Mouse (Mus musculus) lung, embryonic 14.5 days (tissue): ENCODE measurements at regions not wholly inside any gene's neighbourhood (a gene's known extent, or its start where the extent isn't known, plus 50 kb on each side); places are given as distances from the start of the nearest gene placed in this dataset.

Experiments used
- ATAC-seq: fragments of 200-750 bp; cut with Nextera tagmentation; 2 replicates; pipeline ENCODE4 v1.8.0; 2017; ENCODE audit warnings: mild to moderate bottlenecking, moderate TSS enrichment, moderate library complexity; ENCODE audit not compliant: insufficient read depth
- DNase-seq: peaks from one replicate; pipeline ENCODE4 v3.0.0-alpha.2; 2015
- H3K27ac ChIP-seq: fragments of 300-500 bp; sonication (generic); 2 replicates; pipeline ENCODE4 v1.5.1; 2014; ENCODE audit warnings: low read depth, mild to moderate bottlenecking, moderate library complexity
- H3K27me3 ChIP-seq: fragments of 300-500 bp; sonication (generic); 2 replicates; pipeline ENCODE4 v1.6.1; 2014; ENCODE audit warnings: low read length, control low read depth; ENCODE audit not compliant: insufficient read depth
- H3K36me3 ChIP-seq: fragments of 300-500 bp; sonication (generic); 2 replicates; pipeline ENCODE4 v1.6.1; 2014; ENCODE audit warnings: control low read depth; ENCODE audit not compliant: insufficient read depth
- H3K4me1 ChIP-seq: fragments of 300-500 bp; sonication (generic); 2 replicates; pipeline ENCODE4 v1.6.1; 2014; ENCODE audit warnings: antibody characterized with exemption, control low read depth; ENCODE audit not compliant: insufficient read depth
- H3K4me2 ChIP-seq: fragments of 300-500 bp; sonication (generic); 2 replicates; pipeline ENCODE4 v1.6.1; 2014; ENCODE audit warnings: mild to moderate bottlenecking
- H3K4me3 ChIP-seq: fragments of 300-500 bp; sonication (generic); 2 replicates; pipeline ENCODE4 v1.5.1; 2014; ENCODE audit warnings: low read depth, low read length
- H3K9ac ChIP-seq: fragments of 300-500 bp; sonication (generic); 2 replicates; pipeline ENCODE4 v1.6.1; 2014
- H3K9me3 ChIP-seq: fragments of 300-500 bp; sonication (generic); 2 replicates; pipeline ENCODE4 v1.6.1; 2016; ENCODE audit warnings: low read depth, low read length, control low read depth
- CTCF ChIP-seq: IDR thresholded peaks from 2 replicates; pipeline ENCODE4 v1.5.1; 2016; ENCODE audit warnings: antibody characterized with exemption, low read depth
- WGBS: fragments of 180-500 bp; shearing (Covaris S2); extraction: QIAGEN DNeasy Blood & Tissue Kit; methylation state at CpG from one replicate; pipeline ENCODE4 v1.1.7; 2014; 5-methylcytosine and 5-hydroxymethylcytosine counted together

DNA sequence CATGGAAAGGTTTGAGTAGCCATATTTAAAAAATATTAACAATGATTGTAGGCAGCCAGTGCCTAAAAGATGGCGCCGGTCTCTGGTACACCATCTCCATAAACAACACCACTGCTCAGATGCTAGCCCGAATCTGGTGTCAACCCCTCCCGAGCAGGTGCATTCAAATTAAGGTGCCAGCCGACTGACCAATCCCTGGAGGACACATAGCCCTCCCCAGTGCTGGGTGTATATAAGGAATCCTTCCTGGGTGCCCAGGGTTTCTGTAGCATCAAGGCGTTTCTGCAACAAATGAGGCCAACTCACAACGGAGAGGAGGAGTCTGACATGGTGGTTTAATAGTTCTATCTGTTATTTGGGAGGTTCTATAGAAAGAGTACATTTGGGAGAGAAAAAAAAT is 1219.6 kb downstream of the Gsdmc2 start:
- no peak for TF ChIP-seq CTCF
- no peak overlapping the region for H3K9ac ChIP-seq
- H3K4me2 ChIP-seq, result no peak overlapping the region
- H3K4me1 ChIP-seq, result no peaks in the 10 kb centered on the region
- no peaks in the 10 kb centered on the region for H3K36me3 ChIP-seq
- H3K27me3 ChIP-seq, result no peaks in the 10 kb centered on the region
- no peak overlapping the region for H3K4me3 ChIP-seq
- H3K27ac ChIP-seq, result no peak overlapping the region
- DNase-seq (no peak), ATAC-seq (no peak)
- H3K9me3 ChIP-seq, result no peaks in the 10 kb centered on the region
- 88% methylated on average over 7 of the region's 7 CpGs for WGBS

- no peak overlapping the region for H3K4me3 ChIP-seq
- H3K9me3 ChIP-seq, result no peaks in the 10 kb centered on the region
- 84% methylated on average over 5 of the region's 5 CpGs for WGBS
- DNase-seq (no peak), ATAC-seq (no peak)
- no peak for TF ChIP-seq CTCF
- H3K4me1 ChIP-seq, result no peaks in the 10 kb centered on the region
- H3K27ac ChIP-seq, result no peak overlapping the region
- H3K9ac ChIP-seq, result no peak overlapping the region
- H3K4me2 ChIP-seq, result no peak overlapping the region
- H3K36me3 ChIP-seq, result no peaks in the 10 kb centered on the region
- no peaks in the 10 kb centered on the region for H3K27me3 ChIP-seq
Observed at GRCm38 (mm10) chr15:62616042-62616441, 1228.9 kb downstream of the Gsdmc2 start.

- Histone ChIP-seq H3K27me3 (no peaks in the 10 kb centered on the region), H3K4me3 (no peak overlapping the region), H3K4me2 (no peak overlapping the region), H3K9ac (no peak overlapping the region), H3K9me3 (no peaks in the 10 kb centered on the region), H3K4me1 (no peaks in the 10 kb centered on the region), H3K27ac (no peak overlapping the region), H3K36me3 (no peaks in the 10 kb centered on the region)
- DNase-seq (no peak), ATAC-seq (no peak)
- no peak for TF ChIP-seq CTCF
Observed at GRCm38 (mm10) chr15:62596735-62597134, 1248.2 kb downstream of the Gsdmc2 start.

- no peak for TF ChIP-seq CTCF
- 67% methylated on average over 3 of the region's 3 CpGs for WGBS
Observed at GRCm38 (mm10) chr15:62588580-62588979, 1256.4 kb downstream of the Gsdmc2 start.

GRCm38 (mm10) chr15:62578788-62579187 is 1266.2 kb downstream of the Gsdmc2 start:
- H3K4me1 ChIP-seq, result no peaks in the 10 kb centered on the region
- H3K27ac ChIP-seq, result no peak overlapping the region
- TF ChIP-seq CTCF, result no peak
- H3K9me3 ChIP-seq, result no peaks in the 10 kb centered on the region
- H3K9ac ChIP-seq, result no peak overlapping the region
- ATAC-seq (no peak), DNase-seq (no peak)
- H3K27me3 ChIP-seq, result no peaks in the 10 kb centered on the region
- 47% methylated on average over 3 of the region's 3 CpGs for WGBS
- no peak overlapping the region for H3K4me2 ChIP-seq
- H3K4me3 ChIP-seq, result no peak overlapping the region
- H3K36me3 ChIP-seq, result no peaks in the 10 kb centered on the region

More at GRCm38 (mm10) chr15:62588580-62588979, 1256.4 kb downstream of the Gsdmc2 start:
- no peaks in the 10 kb centered on the region for H3K4me1 ChIP-seq
- no peak overlapping the region for H3K4me2 ChIP-seq
- no peak for DNase-seq
- H3K36me3 ChIP-seq, result no peaks in the 10 kb centered on the region
- H3K27ac ChIP-seq, result no peak overlapping the region
- no peak overlapping the region for H3K9ac ChIP-seq
- no peaks in the 10 kb centered on the region for H3K9me3 ChIP-seq
- no peak overlapping the region for H3K4me3 ChIP-seq
- ATAC-seq, result no peak
- no peaks in the 10 kb centered on the region for H3K27me3 ChIP-seq

DNA sequence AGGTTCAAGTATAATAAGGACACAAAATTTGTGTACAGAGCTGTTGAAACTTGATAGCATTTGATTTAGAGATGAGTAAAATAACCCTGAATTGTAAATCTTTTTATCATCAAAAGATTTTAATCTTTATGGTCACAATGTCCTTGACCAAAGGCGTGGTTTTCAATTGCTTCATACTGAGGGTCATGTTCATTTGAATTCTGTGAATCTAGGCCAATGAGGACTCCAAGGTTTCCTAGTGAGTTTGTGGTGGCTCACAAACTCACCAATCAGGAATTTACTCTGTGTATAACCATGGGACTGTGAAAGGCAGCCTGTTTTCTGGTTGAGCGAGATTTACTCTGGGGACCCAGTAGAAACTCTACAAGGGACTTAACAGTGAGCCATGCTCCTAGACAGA is 1269.2 kb downstream of the Gsdmc2 start:
- Histone ChIP-seq H3K4me1 (no peaks in the 10 kb centered on the region), H3K4me3 (no peak overlapping the region), H3K27ac (no peak overlapping the region), H3K27me3 (no peaks in the 10 kb centered on the region), H3K9ac (no peak overlapping the region), H3K36me3 (no peaks in the 10 kb centered on the region), H3K4me2 (no peak overlapping the region), H3K9me3 (no peaks in the 10 kb centered on the region)
- ATAC-seq, result no peak
- WGBS, result 84% methylated on average over 2 of the region's 2 CpGs
- TF ChIP-seq CTCF, result no peak
- DNase-seq, result no peak

DNA sequence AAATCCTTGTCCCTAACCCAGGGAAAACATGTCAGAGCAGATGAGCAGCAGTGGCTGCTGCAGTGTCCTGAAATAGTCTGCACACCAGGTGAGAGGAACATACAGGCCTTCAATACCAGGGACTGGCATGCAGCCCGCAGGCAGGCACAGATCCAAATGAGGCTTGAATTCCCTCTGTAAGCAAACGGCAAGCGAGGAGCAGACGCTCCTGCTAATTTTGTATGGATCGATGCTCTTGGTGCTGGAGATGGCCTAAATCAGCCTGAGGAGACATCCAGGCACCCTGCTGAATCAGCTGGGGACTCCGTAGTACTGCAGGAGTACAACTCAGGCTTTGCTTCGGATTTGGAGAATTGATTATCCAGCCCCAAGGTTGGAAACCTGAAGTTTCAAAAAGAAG is 1273.2 kb downstream of the Gsdmc2 start:
- ATAC-seq (no peak), DNase-seq (no peak)
- Histone ChIP-seq H3K4me3 (no peak overlapping the region), H3K9me3 (no peaks in the 10 kb centered on the region), H3K9ac (no peak overlapping the region), H3K27ac (no peak overlapping the region), H3K4me2 (no peak overlapping the region), H3K4me1 (no peaks in the 10 kb centered on the region), H3K27me3 (no peaks in the 10 kb centered on the region), H3K36me3 (no peaks in the 10 kb centered on the region)
- no peak for TF ChIP-seq CTCF
- WGBS, result 78% methylated on average over 7 of the region's 7 CpGs
